10 mouse cellular contexts compared by ENCODE assay signal in the genomic region with DNA sequence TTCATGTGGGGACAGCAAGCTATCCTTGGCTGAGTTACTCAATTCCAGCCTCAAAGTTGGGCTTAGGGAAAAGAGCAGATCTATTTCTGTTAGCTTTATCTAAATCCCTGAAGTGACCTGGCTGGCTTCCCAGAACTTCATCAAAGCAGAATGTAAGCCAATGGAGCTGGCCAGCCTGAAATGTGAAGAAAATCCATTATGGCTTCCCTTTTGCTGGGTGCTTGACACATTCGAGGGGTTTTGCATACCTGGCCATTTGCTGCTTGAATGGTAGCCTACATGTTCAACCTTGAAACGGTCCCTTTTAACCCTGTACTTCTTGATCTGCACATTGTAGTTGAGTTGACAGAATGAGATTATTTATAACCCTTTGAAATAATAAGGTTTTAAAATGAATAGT. TPM values are rescaled to one million over a fixed set of nuclear protein-coding genes. Genes with fewer than 3 reads are reported as not detected.
DNase-seq lines count a peak whose midpoint lies in the region; ATAC-seq and TF ChIP-seq lines count a peak whose summit lies in the region.
"Had no signal": no experiment of that assay in that cellular context is flagged by ENCODE, and none has a peak within 500 bp of the region (broad histone marks: within the 10 kb centered on the region; RNA-seq: fewer than 3 reads in every experiment).

No protein-coding gene starts in this region.

- no peak for ATAC-seq in lung, embryonic 14.5 days (ENCODE audit: insufficient read depth)
- no peak for ATAC-seq in intestine, postnatal 0 days
- no peak for ATAC-seq in forebrain, embryonic 13.5 days

- DNase-seq in cerebellum, postnatal 10 days: peak; percentile 85 to 86
- DNase-seq in cerebellum, adult 11 months: no peak
- peak; percentile 65 for DNase-seq in lung, embryonic 14.5 days
- no peak for DNase-seq in lung, adult 2 months
- DNase-seq in heart, adult 8-10 months (ENCODE audit: low spot score): peak; percentile 67
- DNase-seq in ovary, postnatal 14 days (ENCODE audit: low spot score): peak; percentile 34

- no peaks in the 10 kb centered on the region for H3K4me1 ChIP-seq in lung, embryonic 14.5 days (ENCODE audit: insufficient read depth)
- no peaks in the 10 kb centered on the region for H3K4me1 ChIP-seq in lung, adult 2 months (ENCODE audit: control insufficient read depth, insufficient read depth, low read length)
- no peaks in the 10 kb centered on the region for H3K4me1 ChIP-seq in intestine, postnatal 0 days (replicated peaks; ENCODE audit: control insufficient read depth, insufficient read depth, low read length)
- no peaks in the 10 kb centered on the region for H3K4me1 ChIP-seq in forebrain, embryonic 13.5 days
- H3K4me1 ChIP-seq: megakaryocyte, embryonic 14.5 days had no signal

- no peaks in the 10 kb centered on the region for H3K9me3 ChIP-seq in lung, embryonic 14.5 days (ENCODE audit: low read depth, low read length)
- no peaks in the 10 kb centered on the region for H3K9me3 ChIP-seq in intestine, postnatal 0 days (ENCODE audit: control insufficient read depth)
- no peaks in the 10 kb centered on the region for H3K9me3 ChIP-seq in forebrain, embryonic 13.5 days (replicated peaks)
- H3K9me3 ChIP-seq: megakaryocyte, embryonic 14.5 days had no signal

- no peaks in the 10 kb centered on the region for H3K36me3 ChIP-seq in lung, embryonic 14.5 days (ENCODE audit: insufficient read depth)
- no peaks in the 10 kb centered on the region for H3K36me3 ChIP-seq in intestine, postnatal 0 days (ENCODE audit: control insufficient read depth, insufficient read depth)
- no peaks in the 10 kb centered on the region for H3K36me3 ChIP-seq in forebrain, embryonic 13.5 days (ENCODE audit: poor library complexity, severe bottlenecking)

- H3K9ac ChIP-seq in lung, embryonic 14.5 days: no peak overlapping the region
- no peak overlapping the region for H3K9ac ChIP-seq in intestine, postnatal 0 days (ENCODE audit: low read depth, low read length)
- H3K9ac ChIP-seq in forebrain, embryonic 13.5 days: no peak overlapping the region

- no peak overlapping the region for H3K27ac ChIP-seq in lung, embryonic 14.5 days (ENCODE audit: low read depth)
- no peak overlapping the region for H3K27ac ChIP-seq in intestine, postnatal 0 days (ENCODE audit: low read depth, low read length)
- H3K27ac ChIP-seq in forebrain, embryonic 13.5 days: no peak overlapping the region

- no peak overlapping the region for H3K4me2 ChIP-seq in lung, embryonic 14.5 days
- no peak overlapping the region for H3K4me2 ChIP-seq in intestine, postnatal 0 days (replicated peaks; ENCODE audit: low read depth)
- H3K4me2 ChIP-seq in forebrain, embryonic 13.5 days: no peak overlapping the region

- H3K4me3 ChIP-seq in lung, embryonic 14.5 days (ENCODE audit: low read depth, low read length): no peak overlapping the region
- H3K4me3 ChIP-seq in lung, adult 2 months (replicated peaks; ENCODE audit: extremely low read depth, low read depth, low read length): no peak overlapping the region
- H3K4me3 ChIP-seq in intestine, postnatal 0 days (ENCODE audit: low read depth, low read length): no peak overlapping the region
- no peak overlapping the region for H3K4me3 ChIP-seq in forebrain, embryonic 13.5 days
- H3K4me3 ChIP-seq: megakaryocyte, embryonic 14.5 days had no signal

- 59% methylated on average over 2 of the region's 2 CpGs for WGBS in lung, embryonic 14.5 days
- WGBS in lung, adult 2 months: 50% methylated on average over 2 of the region's 2 CpGs
- 55% methylated on average over 2 of the region's 2 CpGs for WGBS in intestine, postnatal 0 days
- 77% methylated on average over 2 of the region's 2 CpGs for WGBS in forebrain, embryonic 13.5 days

- TF ChIP-seq CTCF in lung, embryonic 14.5 days (IDR thresholded peaks at IDR 0.05; ENCODE audit: low read depth): no peak
- TF ChIP-seq CTCF in lung, adult 2 months (IDR thresholded peaks at IDR 0.05; ENCODE audit: insufficient read depth, low read length): no peak
- no peak for TF ChIP-seq CTCF in intestine, postnatal 0 days (IDR thresholded peaks at IDR 0.05; ENCODE audit: low read depth)

- no peak for TF ChIP-seq POLR2A in lung, adult 2 months (IDR thresholded peaks at IDR 0.05; ENCODE audit: borderline replicate concordance, extremely low read depth, low read depth, low read length)

- H3K27me3 ChIP-seq in lung, embryonic 14.5 days (ENCODE audit: insufficient read depth, low read length): no peaks in the 10 kb centered on the region
- H3K27me3 ChIP-seq in intestine, postnatal 0 days (replicated peaks; ENCODE audit: control insufficient read depth, insufficient read depth, low read length): no peaks in the 10 kb centered on the region
- no peaks in the 10 kb centered on the region for H3K27me3 ChIP-seq in forebrain, embryonic 13.5 days
- H3K27me3 ChIP-seq: megakaryocyte, embryonic 14.5 days had no signal

RNA-seq across cellular contexts. Expression of gene Fam84a, which starts 13.9 kb away (rescaled TPM):
- polyA plus RNA-seq in lung, embryonic 14.5 days (2014; fragmentation: Nextera tagmentation; extraction: Ambion mirVana): 2.8 and 3.0 TPM in 2 replicates
- polyA plus RNA-seq in lung, adult 2 months (2012; rRNA removed): 6.3 and 7.3 TPM in 2 replicates
- total RNA-seq in heart, adult 8-10 months (2022): 1 to 10 TPM in 2 of 4 experiments, under 1 TPM in 2; 0.60 to 1.7 (median 0.97) TPM
- polyA plus RNA-seq in intestine, postnatal 0 days (2015; fragmentation: Nextera tagmentation; extraction: Ambion mirVana): 15.6 and 22.4 TPM in 2 replicates
- 44.7 and 45.0 TPM in 2 replicates for polyA plus RNA-seq in forebrain, embryonic 13.5 days (2015; fragmentation: Nextera tagmentation; extraction: Ambion mirVana)
- total RNA-seq: common myeloid progenitor, adult 5-6 weeks had no signal

Comparison
In these comparisons a context has a peak if more than half of its experiments do, and no peak if none do; other contexts are left out.
1. DNase-seq: peak in cerebellum, postnatal 10 days (2 of 2), lung, embryonic 14.5 days (single experiment), heart, adult 8-10 months (single experiment) and ovary, postnatal 14 days (single experiment); none in cerebellum, adult 11 months (single experiment) and lung, adult 2 months (single experiment).